Mouse (Mus musculus): ENCODE data around the gene Slc38a8. TPM values are rescaled to one million over a fixed set of nuclear protein-coding genes. Genes with fewer than 3 reads are reported as not detected.

Gene Slc38a8
- polyA plus RNA-seq, 1 experiment from 2014 or later: not detected

GRCm38 (mm10) chr8:119528762-119529161 lies 27.3 kb upstream of the Slc38a8 start:
- no peaks in the 10 kb centered on the region for H3K27me3 ChIP-seq (ENCODE audit: control insufficient read depth, insufficient read depth, low read depth, low read length)
- no peak for ATAC-seq (ENCODE audit: low read depth)
- peaks cover 54% of the 10 kb centered on the region for H3K36me3 ChIP-seq (ENCODE audit: control insufficient read depth, insufficient read depth)
- WGBS (ENCODE audit: insufficient replicate concordance): 83% methylated on average over 7 of the region's 7 CpGs
- no peak overlapping the region for H3K4me2 ChIP-seq (ENCODE audit: low read depth, low read length)
- H3K9me3 ChIP-seq (replicated peaks; ENCODE audit: control insufficient read depth, low read length): no peaks in the 10 kb centered on the region
- H3K4me3 ChIP-seq (ENCODE audit: low read depth, low read length): no peak overlapping the region
- no peaks in the 10 kb centered on the region for H3K4me1 ChIP-seq (ENCODE audit: control insufficient read depth, low read depth, low read length)
- H3K9ac ChIP-seq (ENCODE audit: low read depth, low read length): no peak overlapping the region
- no peak overlapping the region for H3K27ac ChIP-seq (ENCODE audit: low read length)

- Histone ChIP-seq H3K9me3 (replicated peaks; ENCODE audit: control insufficient read depth, low read length) (no peaks in the 10 kb centered on the region), H3K9ac (ENCODE audit: low read depth, low read length) (no peak overlapping the region), H3K4me2 (ENCODE audit: low read depth, low read length) (no peak overlapping the region), H3K4me1 (ENCODE audit: control insufficient read depth, low read depth, low read length) (no peaks in the 10 kb centered on the region; the same call in 1 of the 2 replicates), H3K27ac (ENCODE audit: low read length) (no peak overlapping the region), H3K27me3 (ENCODE audit: control insufficient read depth, insufficient read depth, low read depth, low read length) (no peaks in the 10 kb centered on the region), H3K4me3 (ENCODE audit: low read depth, low read length) (no peak overlapping the region), H3K36me3 (ENCODE audit: control insufficient read depth, insufficient read depth) (peaks cover 65% of the 10 kb centered on the region)
- no peak for ATAC-seq (ENCODE audit: low read depth)
- WGBS (ENCODE audit: insufficient replicate concordance): 75% methylated on average over 7 of the region's 7 CpGs
These were observed 18.6 kb upstream of the Slc38a8 start for GRCm38 (mm10) chr8:119520102-119520501.

GRCm38 (mm10) chr8:119516674-119517073 lies 15.2 kb upstream of the Slc38a8 start:
- no peak overlapping the region for H3K4me3 ChIP-seq (ENCODE audit: low read depth, low read length)
- H3K27ac ChIP-seq (ENCODE audit: low read length): no peak overlapping the region
- peaks cover 56% of the 10 kb centered on the region for H3K36me3 ChIP-seq (ENCODE audit: control insufficient read depth, insufficient read depth)
- no peaks in the 10 kb centered on the region; the same call in 1 of the 2 replicates for H3K4me1 ChIP-seq (ENCODE audit: control insufficient read depth, low read depth, low read length)
- H3K9me3 ChIP-seq (replicated peaks; ENCODE audit: control insufficient read depth, low read length): no peaks in the 10 kb centered on the region
- H3K27me3 ChIP-seq (ENCODE audit: control insufficient read depth, insufficient read depth, low read depth, low read length): no peaks in the 10 kb centered on the region
- no peak for ATAC-seq (ENCODE audit: low read depth)
- no peak overlapping the region for H3K4me2 ChIP-seq (ENCODE audit: low read depth, low read length)
- no peak overlapping the region for H3K9ac ChIP-seq (ENCODE audit: low read depth, low read length)
- WGBS (ENCODE audit: insufficient replicate concordance): 80% methylated on average over 5 of the region's 5 CpGs

GRCm38 (mm10) chr8:119515767-119516166 lies 14.3 kb upstream of the Slc38a8 start:
- Histone ChIP-seq H3K4me3 (ENCODE audit: low read depth, low read length) (no peak overlapping the region), H3K27ac (ENCODE audit: low read length) (no peak overlapping the region), H3K4me2 (ENCODE audit: low read depth, low read length) (no peak overlapping the region), H3K27me3 (ENCODE audit: control insufficient read depth, insufficient read depth, low read depth, low read length) (no peaks in the 10 kb centered on the region), H3K4me1 (ENCODE audit: control insufficient read depth, low read depth, low read length) (no peaks in the 10 kb centered on the region; the same call in 1 of the 2 replicates), H3K36me3 (ENCODE audit: control insufficient read depth, insufficient read depth) (peaks cover 49% of the 10 kb centered on the region), H3K9me3 (replicated peaks; ENCODE audit: control insufficient read depth, low read length) (no peaks in the 10 kb centered on the region), H3K9ac (ENCODE audit: low read depth, low read length) (no peak overlapping the region)
- WGBS (ENCODE audit: insufficient replicate concordance): 82% methylated on average over 3 of the region's 3 CpGs
- no peak for ATAC-seq (ENCODE audit: low read depth)

GRCm38 (mm10) chr8:119514940-119515339 lies 13.4 kb upstream of the Slc38a8 start:
- H3K27me3 ChIP-seq (ENCODE audit: control insufficient read depth, insufficient read depth, low read depth, low read length): no peaks in the 10 kb centered on the region
- H3K36me3 ChIP-seq (ENCODE audit: control insufficient read depth, insufficient read depth): peaks cover 46% of the 10 kb centered on the region
- no peak overlapping the region for H3K27ac ChIP-seq (ENCODE audit: low read length)
- no peak overlapping the region for H3K9ac ChIP-seq (ENCODE audit: low read depth, low read length)
- no peak overlapping the region for H3K4me3 ChIP-seq (ENCODE audit: low read depth, low read length)
- peak; percentile 80 for ATAC-seq (ENCODE audit: low read depth)
- no peaks in the 10 kb centered on the region for H3K9me3 ChIP-seq (replicated peaks; ENCODE audit: control insufficient read depth, low read length)
- no peak overlapping the region for H3K4me2 ChIP-seq (ENCODE audit: low read depth, low read length)
- 36% methylated on average over 3 of the region's 3 CpGs for WGBS (ENCODE audit: insufficient replicate concordance)
- no peaks in the 10 kb centered on the region; the same call in 1 of the 2 replicates for H3K4me1 ChIP-seq (ENCODE audit: control insufficient read depth, low read depth, low read length)

- Histone ChIP-seq H3K27ac (ENCODE audit: low read length) (no peak overlapping the region), H3K9ac (ENCODE audit: low read depth, low read length) (no peak overlapping the region), H3K36me3 (ENCODE audit: control insufficient read depth, insufficient read depth) (peaks cover 47% of the 10 kb centered on the region), H3K4me2 (ENCODE audit: low read depth, low read length) (no peak overlapping the region), H3K27me3 (ENCODE audit: control insufficient read depth, insufficient read depth, low read depth, low read length) (no peaks in the 10 kb centered on the region), H3K4me1 (ENCODE audit: control insufficient read depth, low read depth, low read length) (no peaks in the 10 kb centered on the region; the same call in 1 of the 2 replicates), H3K9me3 (replicated peaks; ENCODE audit: control insufficient read depth, low read length) (no peaks in the 10 kb centered on the region), H3K4me3 (ENCODE audit: low read depth, low read length) (no peak overlapping the region)
- WGBS (ENCODE audit: insufficient replicate concordance): 81% methylated on average over 4 of the region's 4 CpGs
- ATAC-seq (ENCODE audit: low read depth): no peak
These were observed 11.9 kb upstream of the Slc38a8 start for GRCm38 (mm10) chr8:119513405-119513804.

GRCm38 (mm10) chr8:119511722-119512121 lies 10.2 kb upstream of the Slc38a8 start:
- Histone ChIP-seq H3K27ac (ENCODE audit: low read length) (no peak overlapping the region), H3K4me3 (ENCODE audit: low read depth, low read length) (no peak overlapping the region), H3K4me1 (ENCODE audit: control insufficient read depth, low read depth, low read length) (no peaks in the 10 kb centered on the region; the same call in 1 of the 2 replicates), H3K36me3 (ENCODE audit: control insufficient read depth, insufficient read depth) (peaks cover 37% of the 10 kb centered on the region), H3K4me2 (ENCODE audit: low read depth, low read length) (no peak overlapping the region), H3K9me3 (replicated peaks; ENCODE audit: control insufficient read depth, low read length) (no peaks in the 10 kb centered on the region), H3K9ac (ENCODE audit: low read depth, low read length) (no peak overlapping the region), H3K27me3 (ENCODE audit: control insufficient read depth, insufficient read depth, low read depth, low read length) (no peaks in the 10 kb centered on the region)
- WGBS (ENCODE audit: insufficient replicate concordance): 48% methylated on average over 7 of the region's 7 CpGs
- peak; percentile 48 for ATAC-seq (ENCODE audit: low read depth)

GRCm38 (mm10) chr8:119510471-119510870 lies 9.0 kb upstream of the Slc38a8 start:
- H3K9me3 ChIP-seq (replicated peaks; ENCODE audit: control insufficient read depth, low read length): no peaks in the 10 kb centered on the region
- no peak overlapping the region for H3K27ac ChIP-seq (ENCODE audit: low read length)
- peaks cover 34% of the 10 kb centered on the region for H3K36me3 ChIP-seq (ENCODE audit: control insufficient read depth, insufficient read depth)
- H3K4me3 ChIP-seq (ENCODE audit: low read depth, low read length): no peak overlapping the region
- no peak overlapping the region for H3K9ac ChIP-seq (ENCODE audit: low read depth, low read length)
- H3K4me2 ChIP-seq (ENCODE audit: low read depth, low read length): no peak overlapping the region
- no peaks in the 10 kb centered on the region for H3K27me3 ChIP-seq (ENCODE audit: control insufficient read depth, insufficient read depth, low read depth, low read length)
- no peak for ATAC-seq (ENCODE audit: low read depth)
- WGBS (ENCODE audit: insufficient replicate concordance): 85% methylated on average over 9 of the region's 9 CpGs
- H3K4me1 ChIP-seq (ENCODE audit: control insufficient read depth, low read depth, low read length): no peaks in the 10 kb centered on the region; the same call in 1 of the 2 replicates

- Histone ChIP-seq H3K36me3 (ENCODE audit: control insufficient read depth, insufficient read depth) (peaks cover 20% of the 10 kb centered on the region), H3K27ac (ENCODE audit: low read length) (no peak overlapping the region), H3K4me3 (ENCODE audit: low read depth, low read length) (no peak overlapping the region), H3K27me3 (ENCODE audit: control insufficient read depth, insufficient read depth, low read depth, low read length) (no peaks in the 10 kb centered on the region; the same call in 1 of the 2 replicates), H3K9me3 (replicated peaks; ENCODE audit: control insufficient read depth, low read length) (no peaks in the 10 kb centered on the region), H3K4me2 (ENCODE audit: low read depth, low read length) (no peak overlapping the region), H3K4me1 (ENCODE audit: control insufficient read depth, low read depth, low read length) (no peaks in the 10 kb centered on the region; the same call in 1 of the 2 replicates), H3K9ac (ENCODE audit: low read depth, low read length) (no peak overlapping the region)
- ATAC-seq (ENCODE audit: low read depth): no peak
- WGBS (ENCODE audit: insufficient replicate concordance): 45% methylated on average over 8 of the region's 8 CpGs
These were observed 4.6 kb upstream of the Slc38a8 start for GRCm38 (mm10) chr8:119506106-119506505.
